ENCODE assay signal across 15 mouse cellular contexts in the genomic region with DNA sequence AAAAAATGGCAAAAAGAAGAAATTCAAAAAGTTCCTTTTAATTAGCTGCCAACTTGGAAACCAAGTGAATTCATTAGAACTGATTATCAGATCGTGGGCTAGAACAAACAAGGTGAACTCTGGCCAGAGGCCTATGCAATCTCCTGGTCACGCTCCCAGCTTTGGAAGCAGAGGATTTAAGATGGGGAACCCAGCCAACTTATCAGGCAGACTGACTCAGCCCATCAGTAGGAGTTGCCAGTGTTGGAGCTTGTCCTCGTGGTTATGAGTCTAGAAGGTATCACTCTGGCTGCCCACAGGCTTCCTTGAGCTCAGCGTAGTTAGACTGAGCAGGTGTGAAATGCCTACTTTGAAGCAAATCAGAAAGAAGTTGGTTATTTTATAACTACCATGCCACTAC. TPM values are rescaled to one million over a fixed set of nuclear protein-coding genes. Genes with fewer than 3 reads are reported as not detected.
DNase-seq lines count a peak whose midpoint lies in the region; TF ChIP-seq lines count a peak whose summit lies in the region.
"Had no signal": no experiment of that assay in that cellular context is flagged by ENCODE, and none has a peak within 500 bp of the region (broad histone marks: within the 10 kb centered on the region; RNA-seq: fewer than 3 reads in every experiment).

No protein-coding gene starts in this region.

- peak; percentile 33 to 54 for DNase-seq in heart, adult 18-20 months
- no peak for DNase-seq in heart, postnatal 25 days (ENCODE audit: low spot score)
- peak; percentile 56 for DNase-seq in ovary, adult 18-20 months (ENCODE audit: low spot score)
- DNase-seq in ovary, postnatal 14 days (ENCODE audit: low spot score): no peak
- peak; percentile 32 for DNase-seq in MN1 (ENCODE audit: low spot score)
- peak; percentile 32 for DNase-seq in brain, embryonic 14.5 days (ENCODE audit: low read depth)
- DNase-seq in midbrain, embryonic 10.5 days (ENCODE audit: low spot score): no peak
- DNase-seq in spleen, postnatal 10 days (ENCODE audit: low spot score in 2 of 2): no peak
- DNase-seq: cerebellum, adult 11 months; thymus, postnatal 36 days had no signal

- H3K9me3 ChIP-seq in midbrain, embryonic 10.5 days (replicated peaks): no peaks in the 10 kb centered on the region
- H3K9me3 ChIP-seq: G1E; limb, embryonic 13.5 days had no signal

- no peak for TF ChIP-seq CTCF in brain, embryonic 14.5 days (IDR thresholded peaks at IDR 0.05; ENCODE audit: borderline replicate concordance, extremely low read depth, insufficient read depth, insufficient read length)

- H3K27me3 ChIP-seq in midbrain, embryonic 10.5 days (ENCODE audit: low read depth, poor library complexity, severe bottlenecking): no peaks in the 10 kb centered on the region
- H3K27me3 ChIP-seq: limb, embryonic 13.5 days had no signal

- TF ChIP-seq POLR2A in brain, embryonic 14.5 days (IDR thresholded peaks at IDR 0.05; ENCODE audit: borderline replicate concordance, extremely low read depth, insufficient read depth, insufficient read length, poor library complexity, severe bottlenecking): no peak

- intact Hi-C loops in heart, postnatal 25 days (cut with DNase I): loop anchor here (5.0 kb wide), 1 partner anchor 1808 kb away; no protein-coding TSS in a partner anchor

- WGBS in midbrain, embryonic 10.5 days: 90% methylated on average over 4 of the region's 4 CpGs

- no peak overlapping the region for H3K4me3 ChIP-seq in midbrain, embryonic 10.5 days
- H3K4me3 ChIP-seq: left cerebral cortex, adult 2 months; limb, embryonic 13.5 days had no signal

- H3K36me3 ChIP-seq in midbrain, embryonic 10.5 days: no peaks in the 10 kb centered on the region
- H3K36me3 ChIP-seq: limb, embryonic 13.5 days had no signal

- H3K27ac ChIP-seq in midbrain, embryonic 10.5 days (replicated peaks): no peak overlapping the region
- H3K27ac ChIP-seq: hindbrain, embryonic 14.5 days; left cerebral cortex, adult 2 months; limb, embryonic 13.5 days had no signal

- peaks cover 21% of the 10 kb centered on the region for H3K4me1 ChIP-seq in midbrain, embryonic 10.5 days

RNA-seq across cellular contexts. Expression of a gene that starts 3.9 kb away (rescaled TPM):
- 1 to 10 TPM; 6.2 to 6.4 TPM for total RNA-seq in heart, adult 18-20 months (2021)
- total RNA-seq in heart, postnatal 25 days (2021): 1 to 10 TPM; 4.1 to 4.7 TPM
- 6.6 and 10.9 TPM in 2 replicates for polyA plus RNA-seq in brain, embryonic 14.5 days (2012; rRNA removed)
- 22.3 and 27.2 TPM in 2 replicates for polyA plus RNA-seq in midbrain, embryonic 10.5 days (2016; fragmentation: Nextera tagmentation; extraction: Ambion mirVana)

RNA-seq across cellular contexts. Expression of a gene that starts 4.0 kb away (rescaled TPM):
- 100 to 1,000 TPM; 307 to 318 TPM for total RNA-seq in heart, adult 18-20 months (2021)
- total RNA-seq in heart, postnatal 25 days (2021): 100 to 1,000 TPM; 246 to 290 TPM
- 514 and 714 TPM in 2 replicates for polyA plus RNA-seq in brain, embryonic 14.5 days (2012; rRNA removed)
- 767 and 805 TPM in 2 replicates for polyA plus RNA-seq in midbrain, embryonic 10.5 days (2016; fragmentation: Nextera tagmentation; extraction: Ambion mirVana)

RNA-seq across cellular contexts. Expression of a gene that starts 51.0 kb away (rescaled TPM):
- total RNA-seq in heart, adult 18-20 months (2021): 1 to 10 TPM; 7.0 to 8.0 TPM
- total RNA-seq in heart, postnatal 25 days (2021): 1 to 10 TPM; 5.1 to 6.9 TPM
- polyA plus RNA-seq in brain, embryonic 14.5 days (2012; rRNA removed): 5.0 and 5.4 TPM in 2 replicates
- 6.6 and 7.4 TPM in 2 replicates for polyA plus RNA-seq in midbrain, embryonic 10.5 days (2016; fragmentation: Nextera tagmentation; extraction: Ambion mirVana)
- total RNA-seq: megakaryocyte, adult 5-6 weeks had no signal
- polyA plus RNA-seq: G1E had no signal

Comparison
In these comparisons a context has a peak if more than half of its experiments do, and no peak if none do; other contexts are left out.
1. DNase-seq: peak in heart, adult 18-20 months (2 of 2), ovary, adult 18-20 months (single experiment), MN1 (single experiment) and brain, embryonic 14.5 days (single experiment); none in heart, postnatal 25 days (single experiment), ovary, postnatal 14 days (single experiment), midbrain, embryonic 10.5 days (single experiment) and spleen, postnatal 10 days (0 of 2).